Mouse (Mus musculus) C2C12 (cell line): Measurements from ENCODE around the gene Mical2.

Experiments
- CEBPB ChIP-seq: IDR thresholded peaks from one replicate; pipeline ENCODE4 v1.6.1; 2011; ENCODE audit warnings: low read depth, mild to moderate bottlenecking, control low read depth, moderate library complexity
- CTCF ChIP-seq: IDR thresholded peaks from one replicate; pipeline ENCODE4 v1.5.1; 2011; ENCODE audit not compliant: control insufficient read depth, insufficient read depth, insufficient read length
- FOSL1 ChIP-seq: IDR thresholded peaks from one replicate; pipeline ENCODE4 v1.8.0; 2011; ENCODE audit warnings: mild to moderate bottlenecking, low read length; ENCODE audit not compliant: poor library complexity, insufficient read depth, severe bottlenecking
- MAX ChIP-seq: IDR thresholded peaks from one replicate; pipeline ENCODE4 v1.6.1; 2011; ENCODE audit warnings: mild to moderate bottlenecking, control low read depth
- MYOD1 ChIP-seq: IDR thresholded peaks from one replicate; pipeline ENCODE4 v1.6.1; 2011; ENCODE audit warnings: low read depth; ENCODE audit not compliant: control insufficient read depth, insufficient read length
- MYOG ChIP-seq: IDR thresholded peaks from one replicate; pipeline ENCODE4 v1.6.1; 2011; ENCODE audit not compliant: control insufficient read depth, insufficient read length; ENCODE audit errors: extremely low read depth
- USF1 ChIP-seq: IDR thresholded peaks from one replicate; pipeline ENCODE4 v1.6.1; 2011; ENCODE audit warnings: low read depth, mild to moderate bottlenecking, control low read depth, moderate library complexity

GRCm38 (mm10) chr7:112298871-112299422, 73.3 kb downstream of the Mical2 start:
- TF ChIP-seq USF1 (no peak), CTCF (no peak), MAX (no peak), MYOD1 (no peak), CEBPB (no peak), MYOG (no peak), FOSL1 (no peak)
